Mouse (Mus musculus) embryo, embryonic 10.5 days (tissue): Measurements from ENCODE around the gene Hist1h2bg.

Source experiments
- DNase-seq: peaks from one replicate; pipeline ENCODE4 v3.0.0-alpha.2; 2015; ENCODE audit warnings: low spot score

Gene Hist1h2bg

GRCm38 (mm10) chr13:23620733-23621531 lies 49.7 kb downstream of the Hist1h2bg start, which contains the start of gene Hist1h2be:
TSS of gene Hist1h2be (minus strand) at chr13:23621124.
- peak; percentile 95 for DNase-seq
